Mouse (Mus musculus): ENCODE results near the gene Slc25a11. TPM values are rescaled to one million over a fixed set of nuclear protein-coding genes. Genes with fewer than 3 reads are reported as not detected.

The Slc25a11 gene
- polyA plus RNA-seq, 1 experiment, result 2.2 TPM

- Histone ChIP-seq H3K27me3 (ENCODE audit: control insufficient read depth) (no peaks in the 10 kb centered on the region), H3K36me3 (ENCODE audit: control insufficient read depth) (peaks cover 5% of the 10 kb centered on the region), H3K9me3 (ENCODE audit: control insufficient read depth, low read length) (no peaks in the 10 kb centered on the region), H3K4me1 (ENCODE audit: control insufficient read depth) (peaks cover 52% of the 10 kb centered on the region), H3K4me3 (replicated peaks) (peak overlapping the region; percentile 41)
- TF ChIP-seq GATA1 (IDR thresholded peaks at IDR 0.05; ENCODE audit: low read length), result no peak
- no peak for TF ChIP-seq TAL1 (IDR thresholded peaks at IDR 0.05; ENCODE audit: low read length)
Measured at GRCm38 (mm10) chr11:70638293-70638692, 9.0 kb downstream of the Slc25a11 start.

GRCm38 (mm10) chr11:70637764-70638163, 9.5 kb downstream of the Slc25a11 start:
- Histone ChIP-seq H3K36me3 (ENCODE audit: control insufficient read depth) (peaks cover 2% of the 10 kb centered on the region), H3K4me1 (ENCODE audit: control insufficient read depth) (peaks cover 52% of the 10 kb centered on the region), H3K4me3 (replicated peaks) (no peak overlapping the region), H3K27me3 (ENCODE audit: control insufficient read depth) (no peaks in the 10 kb centered on the region), H3K9me3 (ENCODE audit: control insufficient read depth, low read length) (no peaks in the 10 kb centered on the region)
- no peak for TF ChIP-seq GATA1 (IDR thresholded peaks at IDR 0.05; ENCODE audit: low read length)
- no peak for TF ChIP-seq TAL1 (IDR thresholded peaks at IDR 0.05; ENCODE audit: low read length)

- Histone ChIP-seq H3K36me3 (ENCODE audit: control insufficient read depth) (no peaks in the 10 kb centered on the region), H3K4me3 (replicated peaks) (no peak overlapping the region), H3K9me3 (ENCODE audit: control insufficient read depth, low read length) (no peaks in the 10 kb centered on the region), H3K4me1 (ENCODE audit: control insufficient read depth) (peaks cover 41% of the 10 kb centered on the region), H3K27me3 (ENCODE audit: control insufficient read depth) (no peaks in the 10 kb centered on the region)
- TF ChIP-seq TAL1 (IDR thresholded peaks at IDR 0.05; ENCODE audit: low read length), result no peak
- TF ChIP-seq GATA1 (IDR thresholded peaks at IDR 0.05; ENCODE audit: low read length), result no peak
Measured at GRCm38 (mm10) chr11:70635601-70636000, 11.7 kb downstream of the Slc25a11 start.

- H3K9me3 ChIP-seq (ENCODE audit: control insufficient read depth, low read length), result no peaks in the 10 kb centered on the region
- TF ChIP-seq GATA1 (IDR thresholded peaks at IDR 0.05; ENCODE audit: low read length) (no peak), TAL1 (IDR thresholded peaks at IDR 0.05; ENCODE audit: low read length) (no peak)
- H3K36me3 ChIP-seq (ENCODE audit: control insufficient read depth), result no peaks in the 10 kb centered on the region
- H3K4me1 ChIP-seq (ENCODE audit: control insufficient read depth), result peaks cover 9% of the 10 kb centered on the region
- H3K27me3 ChIP-seq (ENCODE audit: control insufficient read depth), result no peaks in the 10 kb centered on the region
- no peak overlapping the region for H3K4me3 ChIP-seq (replicated peaks)
Measured at GRCm38 (mm10) chr11:70630129-70630528, 17.1 kb downstream of the Slc25a11 start.

- TF ChIP-seq TAL1 (IDR thresholded peaks at IDR 0.05; ENCODE audit: low read length), result no peak
- no peak for TF ChIP-seq GATA1 (IDR thresholded peaks at IDR 0.05; ENCODE audit: low read length)
- H3K27me3 ChIP-seq (ENCODE audit: control insufficient read depth), result no peaks in the 10 kb centered on the region
- no peak overlapping the region for H3K4me3 ChIP-seq (replicated peaks)
- H3K9me3 ChIP-seq (ENCODE audit: control insufficient read depth, low read length), result no peaks in the 10 kb centered on the region
- no peaks in the 10 kb centered on the region for H3K36me3 ChIP-seq (ENCODE audit: control insufficient read depth)
- peaks cover 9% of the 10 kb centered on the region for H3K4me1 ChIP-seq (ENCODE audit: control insufficient read depth)
Measured at GRCm38 (mm10) chr11:70629557-70629956, 17.7 kb downstream of the Slc25a11 start.

GRCm38 (mm10) chr11:70628431-70628830, 18.8 kb downstream of the Slc25a11 start:
- H3K4me1 ChIP-seq (ENCODE audit: control insufficient read depth), result peaks cover 9% of the 10 kb centered on the region
- H3K9me3 ChIP-seq (ENCODE audit: control insufficient read depth, low read length), result no peaks in the 10 kb centered on the region
- H3K4me3 ChIP-seq (replicated peaks), result no peak overlapping the region
- no peaks in the 10 kb centered on the region for H3K36me3 ChIP-seq (ENCODE audit: control insufficient read depth)
- no peak for TF ChIP-seq TAL1 (IDR thresholded peaks at IDR 0.05; ENCODE audit: low read length)
- TF ChIP-seq GATA1 (IDR thresholded peaks at IDR 0.05; ENCODE audit: low read length), result no peak
- H3K27me3 ChIP-seq (ENCODE audit: control insufficient read depth), result no peaks in the 10 kb centered on the region

GRCm38 (mm10) chr11:70626877-70627276, 20.4 kb downstream of the Slc25a11 start:
- H3K4me1 ChIP-seq (ENCODE audit: control insufficient read depth), result peaks cover 22% of the 10 kb centered on the region
- no peaks in the 10 kb centered on the region for H3K9me3 ChIP-seq (ENCODE audit: control insufficient read depth, low read length)
- TF ChIP-seq TAL1 (IDR thresholded peaks at IDR 0.05; ENCODE audit: low read length), result no peak
- TF ChIP-seq GATA1 (IDR thresholded peaks at IDR 0.05; ENCODE audit: low read length), result no peak
- no peaks in the 10 kb centered on the region for H3K27me3 ChIP-seq (ENCODE audit: control insufficient read depth)
- H3K4me3 ChIP-seq (replicated peaks), result no peak overlapping the region
- H3K36me3 ChIP-seq (ENCODE audit: control insufficient read depth), result no peaks in the 10 kb centered on the region

- TF ChIP-seq TAL1 (IDR thresholded peaks at IDR 0.05; ENCODE audit: low read length) (no peak), GATA1 (IDR thresholded peaks at IDR 0.05; ENCODE audit: low read length) (no peak)
- Histone ChIP-seq H3K4me3 (replicated peaks) (no peak overlapping the region), H3K4me1 (ENCODE audit: control insufficient read depth) (peaks cover 20% of the 10 kb centered on the region), H3K27me3 (ENCODE audit: control insufficient read depth) (no peaks in the 10 kb centered on the region), H3K9me3 (ENCODE audit: control insufficient read depth, low read length) (no peaks in the 10 kb centered on the region), H3K36me3 (ENCODE audit: control insufficient read depth) (no peaks in the 10 kb centered on the region)
Measured at GRCm38 (mm10) chr11:70625473-70625872, 21.8 kb downstream of the Slc25a11 start.

GRCm38 (mm10) chr11:70623053-70623742, 24.1 kb downstream of the Slc25a11 start:
- Histone ChIP-seq H3K36me3 (ENCODE audit: control insufficient read depth) (no peaks in the 10 kb centered on the region), H3K4me3 (replicated peaks) (no peak overlapping the region), H3K4me1 (ENCODE audit: control insufficient read depth) (peaks cover 13% of the 10 kb centered on the region), H3K27me3 (ENCODE audit: control insufficient read depth) (no peaks in the 10 kb centered on the region), H3K9me3 (ENCODE audit: control insufficient read depth, low read length) (no peaks in the 10 kb centered on the region)
- no peak for TF ChIP-seq TAL1 (IDR thresholded peaks at IDR 0.05; ENCODE audit: low read length)
- no peak for TF ChIP-seq GATA1 (IDR thresholded peaks at IDR 0.05; ENCODE audit: low read length)
